Mouse (Mus musculus): ENCODE results near the gene Cyp2j12. TPM values are rescaled to one million over a fixed set of nuclear protein-coding genes. Genes with fewer than 3 reads are reported as not detected.

The Cyp2j12 gene
- polyA plus RNA-seq (2012): not detected in 2 replicates

- no peak for TF ChIP-seq GATA1 (IDR thresholded peaks at IDR 0.05; ENCODE audit: low read length)
Observed at GRCm38 (mm10) chr4:96140732-96141467, at the start of gene Cyp2j12. Gene Cyp2j12, minus strand, starts transcription at chr4:96141152.

GRCm38 (mm10) chr4:96162839-96163238, 21.9 kb upstream of the Cyp2j12 start:
- no peak for TF ChIP-seq GATA1 (IDR thresholded peaks at IDR 0.05; ENCODE audit: low read length)

GRCm38 (mm10) chr4:96161575-96161974, 20.6 kb upstream of the Cyp2j12 start:
- TF ChIP-seq GATA1 (IDR thresholded peaks at IDR 0.05; ENCODE audit: low read length): no peak

GRCm38 (mm10) chr4:96139226-96139625, 1.7 kb downstream of the Cyp2j12 start:
- TF ChIP-seq GATA1 (IDR thresholded peaks at IDR 0.05; ENCODE audit: low read length): no peak

- no peak for TF ChIP-seq GATA1 (IDR thresholded peaks at IDR 0.05; ENCODE audit: low read length)
Observed at GRCm38 (mm10) chr4:96134246-96134645, 6.7 kb downstream of the Cyp2j12 start.

GRCm38 (mm10) chr4:96096841-96097240, 44.1 kb downstream of the Cyp2j12 start:
- no peak for TF ChIP-seq GATA1 (IDR thresholded peaks at IDR 0.05; ENCODE audit: low read length)

- no peak for TF ChIP-seq GATA1 (IDR thresholded peaks at IDR 0.05; ENCODE audit: low read length)
Observed at GRCm38 (mm10) chr4:96091869-96092268, 49.1 kb downstream of the Cyp2j12 start.

GRCm38 (mm10) chr4:96078308-96078707, 62.6 kb downstream of the Cyp2j12 start:
- no peak for TF ChIP-seq GATA1 (IDR thresholded peaks at IDR 0.05; ENCODE audit: low read length)

GRCm38 (mm10) chr4:96077261-96078125, 63.5 kb downstream of the Cyp2j12 start, which contains the start of gene Cyp2j13:
Gene Cyp2j13, minus strand, starts transcription at chr4:96077546.
- no peak for TF ChIP-seq GATA1 (IDR thresholded peaks at IDR 0.05; ENCODE audit: low read length)

GRCm38 (mm10) chr4:96062045-96062444, 78.9 kb downstream of the Cyp2j12 start:
- no peak for TF ChIP-seq GATA1 (IDR thresholded peaks at IDR 0.05; ENCODE audit: low read length)

- no peak for TF ChIP-seq GATA1 (IDR thresholded peaks at IDR 0.05; ENCODE audit: low read length)
Observed at GRCm38 (mm10) chr4:96060106-96060505, 80.8 kb downstream of the Cyp2j12 start.

Other genes starting within 250 kb of the Cyp2j12 start
- not detected in 2 replicates for gene Hook1, start 173.9 kb downstream of the Cyp2j12 start, polyA plus RNA-seq (2012)
- not detected in 2 replicates for gene Cyp2j13, start 63.6 kb downstream of the Cyp2j12 start, polyA plus RNA-seq (2012)
- gene Cyp2j7, start 95.5 kb upstream of the Cyp2j12 start, polyA plus RNA-seq (2012): not detected in 2 replicates
- gene Cyp2j11, start 207.5 kb upstream of the Cyp2j12 start, polyA plus RNA-seq (2012): not detected in 2 replicates

Data from G1E-ER4 (cell line).